Mouse (Mus musculus) CH12.LX (cell line): ENCODE results near the gene Zfp609. TPM values are rescaled to one million over a fixed set of nuclear protein-coding genes. Genes with fewer than 3 reads are reported as not detected.

Source experiments
- DNase-seq: peaks from one replicate; pipeline ENCODE4 v3.0.0-alpha.2; 2013; ENCODE audit errors: extremely low read depth
- H3K27ac ChIP-seq: 2 replicates; pipeline ENCODE4 v1.5.1; 2012; ENCODE audit warnings: low read depth, mild to moderate bottlenecking, control low read depth, moderate library complexity; ENCODE audit not compliant: insufficient read depth
- H3K27me3 ChIP-seq: replicated peaks from 2 replicates; pipeline ENCODE3; 2012; ENCODE audit warnings: inconsistent platforms
- H3K36me3 ChIP-seq, 2 experiments: replicated peaks in 1 of 2; 2 replicates each; pipeline versions ENCODE3 to v1.6.1; 2012; ENCODE audit warnings: inconsistent platforms in 1 of 2, low read length in 1 of 2, mild to moderate bottlenecking in 1 of 2, mixed read lengths in 1 of 2, moderate library complexity in 1 of 2; ENCODE audit not compliant: control insufficient read depth in 1 of 2, insufficient read depth in 1 of 2
- H3K4me1 ChIP-seq, 2 experiments: 2 replicates each; pipeline ENCODE4 v1.6.1; 2012; ENCODE audit warnings: inconsistent platforms in 1 of 2, moderate library complexity in 1 of 2; ENCODE audit not compliant: insufficient read depth in 2 of 2, control insufficient read depth in 1 of 2
- H3K4me2 ChIP-seq: 2 replicates; pipeline ENCODE4 v1.6.1; 2012; ENCODE audit warnings: low read depth, mild to moderate bottlenecking, control low read depth; ENCODE audit not compliant: poor library complexity, insufficient read depth, severe bottlenecking
- H3K4me3 ChIP-seq, 3 experiments: fragments of 150-350 bp in 1 of 3; sonication (generic) in 1 of 3; replicated peaks in 1 of 3; 2 replicates each; pipeline versions ENCODE3 to v1.5.1; 2011 to 2012; ENCODE audit warnings: low read depth in 2 of 3, low read length in 2 of 3, mild to moderate bottlenecking in 2 of 3, moderate library complexity in 2 of 3, control low read depth in 1 of 3, improper control_type of control experiment in 1 of 3, inconsistent platforms in 1 of 3, mixed read lengths in 1 of 3; ENCODE audit not compliant: poor library complexity in 1 of 3
- H3K79me2 ChIP-seq: replicated peaks from 2 replicates; pipeline ENCODE4 v1.6.1; 2012; ENCODE audit warnings: mild to moderate bottlenecking, moderate library complexity; ENCODE audit not compliant: control insufficient read depth, poor library complexity, insufficient read depth, severe bottlenecking; ENCODE audit errors: extremely low read depth
- H3K9ac ChIP-seq: 2 replicates; pipeline ENCODE4 v1.6.1; 2012; ENCODE audit warnings: low read depth, mild to moderate bottlenecking, control low read depth, moderate library complexity; ENCODE audit not compliant: insufficient read depth
- H3K9me3 ChIP-seq: replicated peaks from 2 replicates; pipeline ENCODE3; 2012; ENCODE audit warnings: low read length, inconsistent platforms, mixed read lengths
- BHLHE40 ChIP-seq: IDR thresholded peaks from 2 replicates; pipeline ENCODE4 v1.6.1; 2011; ENCODE audit warnings: mild to moderate bottlenecking, low read depth, low read length, improper control_type of control experiment
- CHD2 ChIP-seq: IDR thresholded peaks from 2 replicates; pipeline ENCODE4 v1.6.1; 2011; ENCODE audit warnings: low read length, improper control_type of control experiment
- CTCF ChIP-seq, 2 experiments: IDR thresholded peaks in 1 of 2; conservative IDR thresholded peaks in 1 of 2; 2 replicates each; pipeline ENCODE4 v1.5.1; 2011 to 2012; ENCODE audit warnings: low read depth in 2 of 2, low read length in 2 of 2, improper control_type of control experiment in 1 of 2, inconsistent platforms in 1 of 2, mild to moderate bottlenecking in 1 of 2, moderate library complexity in 1 of 2
- E2F4 ChIP-seq: IDR thresholded peaks from 2 replicates; pipeline ENCODE4 v1.6.1; 2011; ENCODE audit warnings: low read depth, low read length, improper control_type of control experiment; ENCODE audit not compliant: insufficient replicate concordance
- ELF1 ChIP-seq: IDR thresholded peaks from 2 replicates; pipeline ENCODE4 v1.6.1; 2014; ENCODE audit warnings: low read depth, mild to moderate bottlenecking, inconsistent platforms, low read length, improper control_type of control experiment
- EP300 ChIP-seq: IDR thresholded peaks from 2 replicates; pipeline ENCODE4 v1.6.1; 2011; ENCODE audit warnings: low read length, improper control_type of control experiment
- ETS1 ChIP-seq: conservative IDR thresholded peaks from 2 replicates; pipeline ENCODE4 v1.6.1; 2012; ENCODE audit warnings: low read depth, mild to moderate bottlenecking, inconsistent platforms, low read length, improper control_type of control experiment, moderate library complexity
- IRF4 ChIP-seq: IDR thresholded peaks from 2 replicates; pipeline ENCODE4 v1.6.1; 2014; ENCODE audit warnings: low read depth, mild to moderate bottlenecking, inconsistent platforms, low read length, improper control_type of control experiment
- JUN ChIP-seq: IDR thresholded peaks from 2 replicates; pipeline ENCODE4 v1.6.1; 2011; ENCODE audit warnings: low read depth, mild to moderate bottlenecking, low read length, improper control_type of control experiment, moderate library complexity; ENCODE audit not compliant: insufficient read depth
- KAT2A ChIP-seq: IDR thresholded peaks from 2 replicates; pipeline ENCODE4 v1.6.1; 2012; ENCODE audit warnings: low read length, improper control_type of control experiment, inconsistent platforms; ENCODE audit not compliant: insufficient replicate concordance
- MAZ ChIP-seq: IDR thresholded peaks from 2 replicates; pipeline ENCODE4 v1.6.1; 2012; ENCODE audit warnings: low read depth, mild to moderate bottlenecking, inconsistent platforms, low read length, improper control_type of control experiment, moderate library complexity
- MEF2A ChIP-seq: IDR thresholded peaks from 2 replicates; pipeline ENCODE4 v1.6.1; 2014; ENCODE audit warnings: low read depth, mild to moderate bottlenecking, inconsistent platforms, low read length, improper control_type of control experiment, borderline replicate concordance
- MYC ChIP-seq: IDR thresholded peaks from 2 replicates; pipeline ENCODE4 v1.6.1; 2011; ENCODE audit warnings: low read depth, mild to moderate bottlenecking, improper control_type of control experiment, low read length
- NELFE ChIP-seq: IDR thresholded peaks from 2 replicates; pipeline ENCODE4 v1.6.1; 2011; ENCODE audit warnings: low read depth, low read length, improper control_type of control experiment
- PAX5 ChIP-seq: IDR thresholded peaks from 2 replicates; pipeline ENCODE4 v1.6.1; 2012; ENCODE audit warnings: low read length, inconsistent platforms, mixed read lengths
- POLR2A ChIP-seq: IDR thresholded peaks from 2 replicates; pipeline ENCODE4 v1.6.1; 2011; ENCODE audit warnings: low read depth, mild to moderate bottlenecking, improper control_type of control experiment, low read length
- RAD21 ChIP-seq: IDR thresholded peaks from 2 replicates; pipeline ENCODE4 v1.6.1; 2011; ENCODE audit warnings: low read depth, mild to moderate bottlenecking, low read length, improper control_type of control experiment, moderate library complexity
- RCOR1 ChIP-seq: conservative IDR thresholded peaks from 2 replicates; pipeline ENCODE4 v1.6.1; 2012; ENCODE audit warnings: low read depth, mild to moderate bottlenecking, inconsistent platforms, low read length, improper control_type of control experiment
- SMC3 ChIP-seq: IDR thresholded peaks from 2 replicates; pipeline ENCODE4 v1.6.1; 2011; ENCODE audit warnings: low read depth, low read length, improper control_type of control experiment
- TBP ChIP-seq: conservative IDR thresholded peaks from 2 replicates; pipeline ENCODE4 v1.6.1; 2011; ENCODE audit warnings: low read depth, low read length, improper control_type of control experiment
- TCF12 ChIP-seq: IDR thresholded peaks from 2 replicates; pipeline ENCODE4 v1.6.1; 2014; ENCODE audit warnings: low read depth, mild to moderate bottlenecking, inconsistent platforms, low read length, improper control_type of control experiment
- UBTF ChIP-seq: IDR thresholded peaks from 2 replicates; pipeline ENCODE4 v1.6.1; 2012; ENCODE audit warnings: low read depth, mild to moderate bottlenecking, inconsistent platforms, low read length, improper control_type of control experiment, moderate library complexity
- USF2 ChIP-seq: conservative IDR thresholded peaks from 2 replicates; pipeline ENCODE4 v1.6.1; 2011; ENCODE audit warnings: low read depth, low read length, improper control_type of control experiment
- ZKSCAN1 ChIP-seq: IDR thresholded peaks from 2 replicates; pipeline ENCODE4 v1.6.1; 2012; ENCODE audit warnings: low read depth, inconsistent platforms, low read length, improper control_type of control experiment, borderline replicate concordance
- ZMIZ1 ChIP-seq: IDR thresholded peaks from 2 replicates; pipeline ENCODE4 v1.6.1; 2012; ENCODE audit warnings: low read depth, mild to moderate bottlenecking, inconsistent platforms, low read length, improper control_type of control experiment
- ZNF384 ChIP-seq: IDR thresholded peaks from 2 replicates; pipeline ENCODE4 v1.6.1; 2012; ENCODE audit warnings: low read depth, low read length, improper control_type of control experiment, inconsistent platforms
- dilution Hi-C: fragments of 300-500 bp; cut with MboI; formaldehyde crosslinking; loops from 2 replicates; pipeline ENCODE4 v1.14.3; 2020; ENCODE audit warnings: low sequenced_read_pairs; ENCODE audit not compliant: extremely low pct_unique_long_range_greater_than_20kb, extremely low pct_ligation_motif_present
- in situ Hi-C: fragments of 300-500 bp; cut with MboI; formaldehyde crosslinking; loops from 3 replicates; pipeline ENCODE4 v1.14.3; 2019; ENCODE audit warnings: low sequenced_read_pairs, low pct_ligation_motif_present, low pct_unique_long_range_greater_than_20kb, mixed read lengths
- polyA plus RNA-seq: library from polyadenylated mRNA; unstranded; fragments of >175 nt; gene quantifications from 2 replicates; pipeline ENCODE4 v1.2.1, GENCODE M21; 2012; ENCODE audit warnings: low read depth; ENCODE audit not compliant: insufficient read length
- total RNA-seq, 2 experiments: library from RNA; depleted of rRNA; stranded (reverse); fragments of 300-350 nt in 1 of 2; fragments of >200 nt in 1 of 2; gene quantifications; 2 replicates each; pipeline ENCODE4 v1.2.3; 2012 to 2014

Zfp609 gene
- total and polyA plus RNA-seq, 3 experiments, result 1.2 to 15.4 (median 3.2) TPM

DNA sequence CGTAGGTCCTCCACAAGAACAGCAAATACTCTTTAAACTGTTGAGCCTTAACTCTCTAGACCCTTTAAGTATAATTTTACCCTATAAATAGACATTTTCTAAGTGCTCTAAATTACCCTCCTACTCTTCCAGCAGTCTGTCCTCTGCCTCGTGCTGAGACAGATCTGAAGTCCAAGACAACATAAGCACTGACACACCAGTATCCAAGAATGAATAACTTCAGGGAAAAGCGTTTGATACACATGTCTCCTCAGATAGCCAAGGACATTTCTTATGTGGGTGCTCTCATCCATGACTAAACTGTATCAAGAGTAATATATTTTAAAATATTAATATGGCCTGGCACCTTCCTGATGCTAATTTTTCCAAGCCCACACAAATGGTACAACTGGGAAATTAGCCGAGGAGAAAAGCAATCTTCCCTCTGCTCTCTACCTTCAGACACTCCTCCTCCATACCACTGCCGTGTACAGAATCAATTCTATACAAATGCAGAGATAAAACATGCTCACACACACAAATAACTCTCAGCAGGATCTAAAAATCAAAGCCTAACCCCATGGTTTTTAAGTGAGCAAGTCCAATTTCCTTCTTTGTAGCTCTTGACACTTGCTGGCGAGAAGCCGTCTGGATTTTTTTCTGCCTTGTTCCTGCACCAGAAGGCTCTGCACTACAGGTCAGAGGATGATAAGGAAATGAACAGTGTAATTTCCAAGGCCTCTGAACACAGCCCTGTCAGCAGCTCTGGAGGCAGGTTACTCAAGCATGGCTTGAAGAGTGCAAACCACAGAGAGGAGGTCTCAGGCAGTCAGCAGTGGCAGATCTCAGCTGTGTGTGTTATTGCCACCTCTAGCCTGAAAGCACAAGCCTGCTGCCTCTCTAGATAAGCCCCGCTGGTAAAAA, 40.2 kb downstream of the Zfp609 start:
- Histone ChIP-seq H3K9me3 (no peaks in the 10 kb centered on the region), H3K4me3 (no peak overlapping the region), H3K36me3 (peaks cover 0 to 29% of the 10 kb centered on the region in 2 experiments), H3K9ac (no peak overlapping the region), H3K79me2 (peaks cover 16% of the 10 kb centered on the region), H3K27ac (no peak overlapping the region), H3K4me2 (peak overlapping the region; percentile 0; the same call in 1 of the 2 replicates), H3K27me3 (no peaks in the 10 kb centered on the region), H3K4me1 (peaks cover 4 to 46% of the 10 kb centered on the region in 2 experiments)
- in situ Hi-C loops, result no loop called here
- DNase-seq, result peak; percentile 72
- dilution Hi-C loops, result no loop called here
- no peak for TF ChIP-seq POLR2A
- TF ChIP-seq MEF2A, result no peak
- TF ChIP-seq ELF1, result no peak
- TF ChIP-seq NELFE, result no peak
- no peak for TF ChIP-seq MYC
- no peak for TF ChIP-seq SMC3
- no peak for TF ChIP-seq PAX5
- TF ChIP-seq ZMIZ1, result no peak
- no peak for TF ChIP-seq JUN
- TF ChIP-seq EP300, result no peak; the same call in 1 of the 2 replicates
- TF ChIP-seq ETS1, result no peak
- no peak for TF ChIP-seq E2F4
- no peak for TF ChIP-seq RAD21
- TF ChIP-seq ZKSCAN1, result no peak
- no peak for TF ChIP-seq CTCF (conservative IDR thresholded peaks at IDR 0.05 in 1 of 2, IDR thresholded peaks at IDR 0.05 in 1 of 2; ENCODE audit: low read depth in 2 of 2, low read length in 2 of 2)
- TF ChIP-seq ZNF384, result no peak
- TF ChIP-seq MAZ, result no peak
- TF ChIP-seq TCF12, result no peak
- TF ChIP-seq USF2, result no peak

DNA sequence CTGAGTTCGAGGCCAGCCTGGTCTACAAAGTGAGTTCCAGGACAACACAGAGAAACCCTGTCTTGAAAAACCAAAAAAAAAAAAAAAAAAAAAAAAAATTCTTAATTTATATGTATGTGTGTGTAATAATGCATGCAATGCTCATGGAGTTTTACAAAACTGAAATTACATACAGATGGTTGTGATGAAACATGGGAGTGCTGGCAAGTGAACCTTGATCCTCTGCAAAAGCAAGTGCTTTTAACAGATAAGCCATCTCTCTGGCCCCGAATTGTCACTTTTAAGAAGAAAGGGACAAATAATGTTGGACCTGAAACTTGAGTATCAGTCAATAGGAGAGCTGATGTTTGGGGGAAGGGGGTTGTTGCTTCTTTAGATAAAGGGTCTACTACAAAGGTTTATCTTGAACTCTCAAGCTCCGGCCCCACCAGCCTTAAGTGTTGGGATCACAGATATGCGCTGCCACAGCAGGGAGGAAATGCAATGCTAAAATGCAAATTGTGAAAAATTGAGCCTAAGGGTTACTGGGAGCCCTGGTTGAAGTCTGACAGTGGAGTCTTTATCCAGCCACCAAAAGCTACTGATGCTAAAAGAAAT, 41.5 kb downstream of the Zfp609 start:
- no peaks in the 10 kb centered on the region for H3K9me3 ChIP-seq
- dilution Hi-C loops (no loop called here), in situ Hi-C loops (no loop called here)
- no peak overlapping the region for H3K4me2 ChIP-seq
- no peak for DNase-seq
- peaks cover 4 to 46% of the 10 kb centered on the region in 2 experiments for H3K4me1 ChIP-seq
- no peak overlapping the region for H3K4me3 ChIP-seq
- no peak overlapping the region for H3K27ac ChIP-seq
- no peaks in the 10 kb centered on the region for H3K27me3 ChIP-seq
- no peak overlapping the region for H3K9ac ChIP-seq
- peaks cover 16% of the 10 kb centered on the region; the same call in 1 of the 2 replicates for H3K79me2 ChIP-seq
- no peak for TF ChIP-seq ZNF384
- no peak for TF ChIP-seq SMC3
- no peak for TF ChIP-seq UBTF
- no peak for TF ChIP-seq JUN
- TF ChIP-seq RCOR1, result no peak
- no peak for TF ChIP-seq MYC
- TF ChIP-seq CHD2, result no peak
- TF ChIP-seq MAZ, result no peak
- TF ChIP-seq BHLHE40, result no peak
- no peak for TF ChIP-seq CTCF (conservative IDR thresholded peaks at IDR 0.05 in 1 of 2, IDR thresholded peaks at IDR 0.05 in 1 of 2; ENCODE audit: low read depth in 2 of 2, low read length in 2 of 2)
- TF ChIP-seq KAT2A, result no peak
- TF ChIP-seq E2F4, result no peak
- TF ChIP-seq TBP, result no peak
- TF ChIP-seq IRF4, result no peak
- no peak for TF ChIP-seq POLR2A
- TF ChIP-seq MEF2A, result no peak
- TF ChIP-seq ETS1, result no peak
- TF ChIP-seq NELFE, result no peak
- H3K36me3 ChIP-seq, result peaks cover 0 to 20% of the 10 kb centered on the region in 2 experiments
